Mouse (Mus musculus): ENCODE measurements at regions not wholly inside any gene's neighbourhood (a gene's known extent, or its start where the extent isn't known, plus 50 kb on each side); places are given as distances from the start of the nearest gene placed in this dataset.

DNA sequence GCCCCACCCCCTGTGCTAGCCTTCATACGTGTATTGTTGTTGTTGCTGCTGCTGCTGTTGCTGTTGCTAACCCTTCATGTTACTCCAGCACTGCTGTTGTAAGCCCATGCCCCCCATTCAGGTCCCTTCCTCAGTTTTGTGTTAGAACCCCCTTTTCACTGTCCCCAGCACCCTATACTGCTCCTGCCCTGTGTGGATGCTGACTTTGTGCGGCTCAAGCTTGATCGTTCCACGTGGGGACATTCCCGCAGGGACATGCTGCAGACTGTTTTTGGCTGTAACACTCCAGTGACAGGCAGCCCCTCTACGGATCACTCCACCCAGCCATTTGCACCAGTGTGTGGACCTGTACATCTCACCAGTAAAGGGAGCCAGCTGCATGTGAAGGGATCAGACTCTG lies 142.7 kb upstream of the Tmem45b start:
- no peak for TF ChIP-seq POLR2A (IDR thresholded peaks at IDR 0.05; ENCODE audit: insufficient read depth, low read length)
- TF ChIP-seq CTCF (IDR thresholded peaks at IDR 0.05; ENCODE audit: low read depth, low read length): no peak
- TF ChIP-seq EP300 (IDR thresholded peaks at IDR 0.05; ENCODE audit: insufficient read depth, low read depth, low read length): no peak

Data from ES-Bruce4 (cell line).